Mouse (Mus musculus): Measurements from ENCODE around the gene Atg14. TPM values are rescaled to one million over a fixed set of nuclear protein-coding genes. Genes with fewer than 3 reads are reported as not detected.

Atg14 gene
- polyA plus RNA-seq, 1 experiment from 2014 or later, result 19.7 TPM

GRCm38 (mm10) chr14:47581280-47581679 is 10.8 kb upstream of the Atg14 start:
- 48% methylated on average over 1 of the region's 1 CpGs for WGBS

DNA sequence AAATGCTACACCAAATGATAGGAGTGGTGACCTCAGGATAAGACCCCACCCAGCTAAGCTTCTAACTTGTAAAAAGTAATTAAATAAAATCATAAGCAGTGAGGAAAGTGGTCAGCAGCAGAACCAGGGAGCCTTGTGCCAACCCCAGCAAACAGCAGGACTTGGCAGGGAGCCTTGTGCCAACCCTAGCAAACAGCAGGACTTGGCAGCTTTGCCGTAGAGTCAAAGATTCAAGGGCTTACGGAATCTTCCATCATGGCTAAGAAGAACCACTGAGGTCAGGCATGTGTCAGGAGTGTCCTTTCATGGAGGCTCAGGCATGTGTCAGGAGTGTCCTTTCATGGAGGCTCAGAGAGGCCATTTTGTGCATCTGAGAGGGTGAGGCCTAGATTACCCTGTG is 7.6 kb upstream of the Atg14 start:
- Histone ChIP-seq H3K27ac (ENCODE audit: low read length) (no peak overlapping the region), H3K4me3 (ENCODE audit: low read depth, low read length) (no peak overlapping the region), H3K4me1 (ENCODE audit: control insufficient read depth, insufficient read depth, low read length) (no peaks in the 10 kb centered on the region), H3K4me2 (ENCODE audit: low read length) (no peak overlapping the region), H3K27me3 (ENCODE audit: control insufficient read depth, insufficient read depth, low read depth, low read length) (no peaks in the 10 kb centered on the region), H3K36me3 (ENCODE audit: control insufficient read depth, insufficient read depth, low read length) (no peaks in the 10 kb centered on the region), H3K9ac (ENCODE audit: low read depth, low read length) (no peak overlapping the region), H3K9me3 (replicated peaks; ENCODE audit: control insufficient read depth, low read length, poor library complexity, severe bottlenecking) (no peaks in the 10 kb centered on the region)
- ATAC-seq, result no peak
- 78% methylated on average over 2 of the region's 2 CpGs for WGBS

More at GRCm38 (mm10) chr14:47581280-47581679, 10.8 kb upstream of the Atg14 start:
- H3K36me3 ChIP-seq (ENCODE audit: control insufficient read depth, insufficient read depth, low read length), result no peaks in the 10 kb centered on the region
- no peaks in the 10 kb centered on the region for H3K4me1 ChIP-seq (ENCODE audit: control insufficient read depth, insufficient read depth, low read length)
- no peaks in the 10 kb centered on the region for H3K27me3 ChIP-seq (ENCODE audit: control insufficient read depth, insufficient read depth, low read depth, low read length)
- no peak overlapping the region for H3K27ac ChIP-seq (ENCODE audit: low read length)
- H3K9me3 ChIP-seq (replicated peaks; ENCODE audit: control insufficient read depth, low read length, poor library complexity, severe bottlenecking), result no peaks in the 10 kb centered on the region
- H3K4me3 ChIP-seq (ENCODE audit: low read depth, low read length), result no peak overlapping the region
- no peak overlapping the region for H3K9ac ChIP-seq (ENCODE audit: low read depth, low read length)
- H3K4me2 ChIP-seq (ENCODE audit: low read length), result no peak overlapping the region
- no peak for ATAC-seq

- Histone ChIP-seq H3K4me1 (ENCODE audit: control insufficient read depth, insufficient read depth, low read length) (no peaks in the 10 kb centered on the region), H3K9me3 (replicated peaks; ENCODE audit: control insufficient read depth, low read length, poor library complexity, severe bottlenecking) (no peaks in the 10 kb centered on the region), H3K27me3 (ENCODE audit: control insufficient read depth, insufficient read depth, low read depth, low read length) (no peaks in the 10 kb centered on the region), H3K9ac (ENCODE audit: low read depth, low read length) (no peak overlapping the region), H3K4me3 (ENCODE audit: low read depth, low read length) (no peak overlapping the region), H3K27ac (ENCODE audit: low read length) (no peak overlapping the region), H3K4me2 (ENCODE audit: low read length) (no peak overlapping the region), H3K36me3 (ENCODE audit: control insufficient read depth, insufficient read depth, low read length) (no peaks in the 10 kb centered on the region)
- no peak for ATAC-seq
- 58% methylated on average over 4 of the region's 4 CpGs for WGBS
Observed at GRCm38 (mm10) chr14:47576687-47577086, 6.2 kb upstream of the Atg14 start.

GRCm38 (mm10) chr14:47574721-47575120 is 4.3 kb upstream of the Atg14 start:
- Histone ChIP-seq H3K9me3 (replicated peaks; ENCODE audit: control insufficient read depth, low read length, poor library complexity, severe bottlenecking) (no peaks in the 10 kb centered on the region), H3K36me3 (ENCODE audit: control insufficient read depth, insufficient read depth, low read length) (no peaks in the 10 kb centered on the region), H3K4me3 (ENCODE audit: low read depth, low read length) (no peak overlapping the region), H3K4me1 (ENCODE audit: control insufficient read depth, insufficient read depth, low read length) (no peaks in the 10 kb centered on the region), H3K27me3 (ENCODE audit: control insufficient read depth, insufficient read depth, low read depth, low read length) (no peaks in the 10 kb centered on the region), H3K27ac (ENCODE audit: low read length) (no peak overlapping the region), H3K4me2 (ENCODE audit: low read length) (no peak overlapping the region), H3K9ac (ENCODE audit: low read depth, low read length) (no peak overlapping the region)
- 75% methylated on average over 11 of the region's 11 CpGs for whole genome bisulfite sequencing
- ATAC-seq, result no peak

GRCm38 (mm10) chr14:47572707-47573106 is 2.3 kb upstream of the Atg14 start:
- no peak for ATAC-seq
- no peaks in the 10 kb centered on the region for H3K27me3 ChIP-seq (ENCODE audit: control insufficient read depth, insufficient read depth, low read depth, low read length)
- no peak overlapping the region for H3K4me2 ChIP-seq (ENCODE audit: low read length)
- no peak overlapping the region for H3K9ac ChIP-seq (ENCODE audit: low read depth, low read length)
- no peaks in the 10 kb centered on the region for H3K4me1 ChIP-seq (ENCODE audit: control insufficient read depth, insufficient read depth, low read length)
- WGBS, result 79% methylated on average over 4 of the region's 4 CpGs
- H3K27ac ChIP-seq (ENCODE audit: low read length), result no peak overlapping the region
- no peaks in the 10 kb centered on the region for H3K36me3 ChIP-seq (ENCODE audit: control insufficient read depth, insufficient read depth, low read length)
- H3K4me3 ChIP-seq (ENCODE audit: low read depth, low read length), result no peak overlapping the region
- H3K9me3 ChIP-seq (replicated peaks; ENCODE audit: control insufficient read depth, low read length, poor library complexity, severe bottlenecking), result no peaks in the 10 kb centered on the region

- no peaks in the 10 kb centered on the region for H3K36me3 ChIP-seq (ENCODE audit: control insufficient read depth, insufficient read depth, low read length)
- H3K9ac ChIP-seq (ENCODE audit: low read depth, low read length), result peak overlapping the region; percentile 86
- peak overlapping the region; percentile 60 for H3K27ac ChIP-seq (ENCODE audit: low read length)
- under 1% methylated on average over 46 of the region's 46 CpGs for WGBS
- peaks cover 13% of the 10 kb centered on the region for H3K4me1 ChIP-seq (ENCODE audit: control insufficient read depth, insufficient read depth, low read length)
- H3K27me3 ChIP-seq (ENCODE audit: control insufficient read depth, insufficient read depth, low read depth, low read length), result no peaks in the 10 kb centered on the region
- H3K4me3 ChIP-seq (ENCODE audit: low read depth, low read length), result peak overlapping the region; percentile 91
- ATAC-seq, result peak; percentile 99
- peak overlapping the region; percentile 69 for H3K4me2 ChIP-seq (ENCODE audit: low read length)
- H3K9me3 ChIP-seq (replicated peaks; ENCODE audit: control insufficient read depth, low read length, poor library complexity, severe bottlenecking), result no peaks in the 10 kb centered on the region
Observed at GRCm38 (mm10) chr14:47567962-47568652, 2.3 kb downstream of the Atg14 start.

- H3K4me1 ChIP-seq (ENCODE audit: control insufficient read depth, insufficient read depth, low read length), result peaks cover 13% of the 10 kb centered on the region
- H3K9ac ChIP-seq (ENCODE audit: low read depth, low read length), result no peak overlapping the region
- no peak for ATAC-seq
- no peak overlapping the region for H3K27ac ChIP-seq (ENCODE audit: low read length)
- no peaks in the 10 kb centered on the region for H3K27me3 ChIP-seq (ENCODE audit: control insufficient read depth, insufficient read depth, low read depth, low read length)
- no peak overlapping the region for H3K4me3 ChIP-seq (ENCODE audit: low read depth, low read length)
- 0 out of 2 replicates have a peak, but pooled peaks cover 2% of the 10 kb centered on the region for H3K36me3 ChIP-seq (ENCODE audit: control insufficient read depth, insufficient read depth, low read length)
- H3K9me3 ChIP-seq (replicated peaks; ENCODE audit: control insufficient read depth, low read length, poor library complexity, severe bottlenecking), result no peaks in the 10 kb centered on the region
- H3K4me2 ChIP-seq (ENCODE audit: low read length), result no peak overlapping the region
- WGBS, result 87% methylated on average over 4 of the region's 4 CpGs
Observed at GRCm38 (mm10) chr14:47563106-47563505, 7.3 kb downstream of the Atg14 start.

GRCm38 (mm10) chr14:47562530-47562929 is 7.9 kb downstream of the Atg14 start:
- Histone ChIP-seq H3K27me3 (ENCODE audit: control insufficient read depth, insufficient read depth, low read depth, low read length) (no peaks in the 10 kb centered on the region), H3K4me2 (ENCODE audit: low read length) (no peak overlapping the region), H3K4me3 (ENCODE audit: low read depth, low read length) (no peak overlapping the region), H3K9me3 (replicated peaks; ENCODE audit: control insufficient read depth, low read length, poor library complexity, severe bottlenecking) (no peaks in the 10 kb centered on the region), H3K4me1 (ENCODE audit: control insufficient read depth, insufficient read depth, low read length) (peaks cover 12% of the 10 kb centered on the region), H3K36me3 (ENCODE audit: control insufficient read depth, insufficient read depth, low read length) (0 out of 2 replicates have a peak, but pooled peaks cover 2% of the 10 kb centered on the region), H3K27ac (ENCODE audit: low read length) (no peak overlapping the region), H3K9ac (ENCODE audit: low read depth, low read length) (no peak overlapping the region)
- ATAC-seq, result no peak
- 89% methylated on average over 1 of the region's 1 CpGs for WGBS

DNA sequence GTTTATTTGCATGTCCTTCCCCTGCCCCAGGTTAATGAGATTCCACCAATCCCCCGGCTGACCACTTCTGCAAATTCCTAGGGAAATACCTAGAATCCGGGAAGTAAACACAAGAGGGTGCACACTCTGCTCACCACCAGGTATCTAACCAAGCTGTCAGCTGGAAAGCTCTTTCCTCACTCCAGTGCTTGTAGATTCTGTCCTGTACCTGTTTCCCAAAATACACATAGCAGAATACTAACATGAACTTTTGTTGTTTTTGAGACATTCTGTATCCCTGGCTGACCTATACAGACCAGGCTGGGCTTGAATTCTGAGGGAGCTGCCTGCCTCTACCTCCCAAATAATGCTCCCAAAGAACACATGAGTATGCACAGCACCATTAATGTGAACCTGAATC is 9.7 kb downstream of the Atg14 start:
- Histone ChIP-seq H3K9ac (ENCODE audit: low read depth, low read length) (no peak overlapping the region), H3K36me3 (ENCODE audit: control insufficient read depth, insufficient read depth, low read length) (peaks cover 9% of the 10 kb centered on the region), H3K27ac (ENCODE audit: low read length) (no peak overlapping the region), H3K9me3 (replicated peaks; ENCODE audit: control insufficient read depth, low read length, poor library complexity, severe bottlenecking) (no peaks in the 10 kb centered on the region), H3K27me3 (ENCODE audit: control insufficient read depth, insufficient read depth, low read depth, low read length) (no peaks in the 10 kb centered on the region), H3K4me3 (ENCODE audit: low read depth, low read length) (no peak overlapping the region), H3K4me1 (ENCODE audit: control insufficient read depth, insufficient read depth, low read length) (0 out of 2 replicates have a peak, but pooled peaks cover under 1% of the 10 kb centered on the region), H3K4me2 (ENCODE audit: low read length) (no peak overlapping the region)
- ATAC-seq, result no peak
- 94% methylated on average over 2 of the region's 2 CpGs for WGBS

Measured in midbrain, embryonic 16.5 days (tissue).